Mouse (Mus musculus): Measurements from ENCODE around the gene Rasl11b.

Rasl11b gene

GRCm38 (mm10) chr5:74209640-74210039 is 14.6 kb downstream of the Rasl11b start:
- DNase-seq (ENCODE audit: low read depth), result no peak

- no peak for DNase-seq (ENCODE audit: low read depth)
Measured at GRCm38 (mm10) chr5:74211346-74211745, 16.3 kb downstream of the Rasl11b start.

- DNase-seq (ENCODE audit: low read depth), result no peak
Measured at GRCm38 (mm10) chr5:74214501-74215110, 19.5 kb downstream of the Rasl11b start.

DNA sequence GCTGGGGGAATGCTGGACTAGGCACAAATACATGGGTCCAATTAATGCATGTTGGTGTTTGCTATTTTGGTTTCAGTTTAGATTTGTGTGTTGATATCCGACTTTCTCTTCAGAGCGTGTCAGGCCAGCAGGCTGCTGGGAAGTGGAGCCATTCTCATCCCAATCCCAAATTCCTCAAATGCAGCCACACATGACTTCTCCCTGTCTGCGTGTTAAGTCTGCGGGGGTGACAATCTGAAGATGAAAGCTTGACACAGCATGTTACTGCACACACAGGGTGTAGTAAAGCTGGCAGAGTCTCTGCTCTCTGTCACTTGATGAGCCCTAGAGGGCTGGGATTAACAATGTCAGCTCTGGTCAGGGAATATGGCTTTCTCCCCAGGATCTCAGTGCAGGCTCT is 20.0 kb downstream of the Rasl11b start:
- no peak for DNase-seq (ENCODE audit: low read depth)

DNA sequence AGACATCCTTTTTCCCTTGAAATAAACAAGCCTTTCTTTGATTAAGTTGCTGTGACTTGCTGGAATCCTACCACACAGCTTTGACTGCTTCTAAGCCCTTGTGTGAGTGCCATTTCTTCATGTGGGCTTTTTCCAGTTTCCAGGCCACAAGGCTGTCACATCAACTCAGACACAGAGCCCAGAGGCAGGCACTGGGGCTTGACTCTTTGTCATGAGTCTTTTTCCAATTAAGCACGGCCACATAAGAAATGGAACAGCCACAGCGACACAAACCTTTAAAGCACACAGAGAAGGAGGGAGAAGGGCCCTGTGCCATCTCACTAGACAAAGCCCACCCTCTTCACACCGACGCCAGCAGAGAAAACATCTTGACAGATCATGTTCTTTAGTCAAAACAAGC is 23.4 kb downstream of the Rasl11b start:
- DNase-seq (ENCODE audit: low read depth), result no peak

- no peak for DNase-seq (ENCODE audit: low read depth)
Measured at GRCm38 (mm10) chr5:74222626-74223025, 27.5 kb downstream of the Rasl11b start.

GRCm38 (mm10) chr5:74224480-74224879 is 29.4 kb downstream of the Rasl11b start:
- no peak for DNase-seq (ENCODE audit: low read depth)

DNA sequence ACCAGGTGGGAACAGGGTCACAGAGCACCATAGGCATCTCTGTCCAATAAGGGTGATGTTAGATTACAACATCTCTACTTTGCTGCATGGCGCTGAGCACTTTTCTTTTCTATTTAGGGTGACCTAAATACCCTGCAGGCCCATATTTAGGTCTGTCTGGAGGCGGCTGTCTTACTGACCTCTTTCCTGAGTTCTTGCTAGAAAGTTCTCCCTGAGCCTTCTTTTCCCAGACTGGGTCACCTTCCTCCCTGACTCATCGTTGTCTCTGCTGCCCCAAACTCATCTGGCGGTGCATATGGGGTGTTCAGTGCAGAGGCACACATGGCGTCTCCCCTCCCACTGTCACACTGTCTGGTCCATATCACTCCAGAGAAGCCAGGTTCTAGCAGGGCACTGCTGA is 31.1 kb downstream of the Rasl11b start:
- no peak for DNase-seq (ENCODE audit: low read depth)

- DNase-seq (ENCODE audit: low read depth), result no peak
Measured at GRCm38 (mm10) chr5:74227352-74227751, 32.3 kb downstream of the Rasl11b start.

GRCm38 (mm10) chr5:74228938-74229337 is 33.9 kb downstream of the Rasl11b start:
- DNase-seq (ENCODE audit: low read depth), result no peak

DNA sequence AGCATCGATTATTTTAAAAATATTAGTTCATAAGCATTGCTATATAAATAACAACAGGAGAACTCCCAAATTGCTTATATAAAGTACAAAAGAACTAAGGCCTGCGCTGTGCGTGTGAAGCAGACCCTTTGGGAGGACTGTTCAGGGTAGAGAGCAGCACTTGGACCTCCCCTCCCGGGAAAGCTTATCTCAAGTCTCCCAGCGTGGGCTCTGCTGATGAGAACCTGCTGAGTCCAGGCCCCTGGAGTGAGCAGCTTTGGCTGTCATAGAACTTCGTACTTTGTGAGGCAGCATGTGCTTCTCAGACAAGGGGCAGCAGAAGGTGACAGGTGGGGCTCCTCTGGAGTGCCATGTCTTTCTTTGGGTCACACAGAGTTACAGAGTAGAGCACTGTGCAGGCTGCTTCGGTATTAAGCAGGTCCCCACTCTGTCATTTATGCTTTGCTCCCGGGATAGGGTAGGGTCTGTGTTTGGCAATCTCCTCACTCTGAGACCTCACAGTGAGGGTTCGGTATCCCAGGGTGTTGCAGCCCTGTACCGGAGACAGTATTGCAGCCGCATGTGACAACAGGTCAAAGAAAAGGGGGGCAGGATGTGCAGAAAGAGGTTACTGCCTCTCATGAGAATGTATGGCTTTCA is 34.8 kb downstream of the Rasl11b start:
- no peak for DNase-seq (ENCODE audit: low read depth)

DNA sequence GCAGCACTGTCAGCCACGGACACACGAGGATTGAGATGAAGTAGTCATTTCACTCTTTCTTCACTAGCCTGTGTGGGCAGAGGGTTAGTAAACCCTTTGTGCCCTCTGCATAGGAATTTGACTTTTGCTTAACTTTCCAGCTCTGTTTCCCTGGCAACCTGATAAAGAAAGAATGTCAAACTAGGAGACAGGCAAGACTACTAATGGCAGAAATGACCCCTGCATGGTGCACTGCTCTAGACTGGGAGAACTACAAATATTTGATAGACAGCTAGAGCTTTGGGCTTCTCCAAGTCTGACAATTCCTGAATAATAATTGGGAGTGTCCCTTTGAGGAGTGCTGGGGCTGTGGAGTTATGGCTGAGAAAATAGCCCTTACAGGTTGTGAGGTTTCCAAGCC is 35.4 kb downstream of the Rasl11b start:
- no peak for DNase-seq (ENCODE audit: low read depth)

- DNase-seq (ENCODE audit: low read depth), result peak; percentile 30
Measured at GRCm38 (mm10) chr5:74233808-74234207, 38.7 kb downstream of the Rasl11b start.

- no peak for DNase-seq (ENCODE audit: low read depth)
Measured at GRCm38 (mm10) chr5:74239369-74239768, 44.3 kb downstream of the Rasl11b start.

DNA sequence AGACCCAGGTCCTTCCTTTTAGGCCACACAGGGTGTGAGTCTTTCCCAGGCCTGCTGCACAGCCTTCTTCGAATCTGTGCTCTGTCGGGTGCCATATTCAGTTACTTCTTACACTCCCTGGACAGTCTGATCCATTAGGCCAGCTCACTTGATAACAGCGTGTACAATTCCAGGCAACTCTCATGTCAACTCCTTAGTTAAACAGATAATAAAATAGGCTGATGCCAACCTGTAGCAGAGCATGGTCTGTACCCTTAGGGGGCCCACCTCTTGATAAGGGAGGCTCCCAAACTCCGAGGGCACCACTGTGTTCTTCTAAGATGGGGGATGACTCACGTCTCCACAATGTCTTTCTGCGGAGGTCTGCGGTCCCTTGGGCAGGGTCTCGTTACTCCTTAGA is 45.2 kb downstream of the Rasl11b start:
- DNase-seq (ENCODE audit: low read depth), result no peak

DNA sequence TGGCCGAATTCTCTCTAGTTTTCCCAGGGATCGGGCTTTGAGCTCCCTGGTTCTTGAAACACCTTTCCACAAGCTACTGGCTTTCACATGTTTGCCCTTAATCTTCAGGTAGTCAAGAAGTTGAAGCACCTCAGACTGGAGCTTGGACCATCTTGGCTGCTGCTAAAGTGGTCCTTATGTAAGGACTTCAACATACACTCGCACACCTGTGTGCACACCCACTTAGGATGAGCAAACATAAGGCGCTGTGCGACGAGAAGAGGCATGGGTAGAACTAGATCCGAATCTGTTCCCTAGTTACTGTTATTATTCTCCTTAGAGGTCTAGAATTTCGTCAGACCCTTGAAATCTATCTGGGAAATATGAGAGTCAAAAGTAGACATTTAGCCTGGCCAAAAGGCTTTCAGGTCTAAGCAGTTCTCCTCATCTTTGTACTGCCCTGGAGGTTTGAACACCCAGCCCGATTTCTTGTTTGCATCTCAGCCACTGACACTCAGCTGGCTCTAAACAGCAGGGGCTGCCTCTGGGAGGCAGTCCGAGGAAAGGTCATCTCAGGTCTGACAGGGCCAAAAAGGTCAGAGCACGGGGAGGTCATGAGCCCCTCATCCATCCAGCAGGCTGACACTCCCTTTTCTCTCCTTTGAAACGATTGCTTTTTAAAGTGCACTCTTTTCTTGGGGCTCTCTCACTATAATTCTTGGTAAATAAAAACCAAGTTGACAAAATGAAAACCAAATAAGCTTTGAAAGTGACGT is 46.0 kb downstream of the Rasl11b start:
- no peak for DNase-seq (ENCODE audit: low read depth)

- DNase-seq (ENCODE audit: low read depth), result no peak
Measured at GRCm38 (mm10) chr5:74242654-74243053, 47.6 kb downstream of the Rasl11b start.

- no peak for DNase-seq (ENCODE audit: low read depth)
Measured at GRCm38 (mm10) chr5:74244406-74245019, 49.4 kb downstream of the Rasl11b start.

- DNase-seq (ENCODE audit: low read depth), result no peak
Measured at GRCm38 (mm10) chr5:74245641-74246145, 50.6 kb downstream of the Rasl11b start.

DNA sequence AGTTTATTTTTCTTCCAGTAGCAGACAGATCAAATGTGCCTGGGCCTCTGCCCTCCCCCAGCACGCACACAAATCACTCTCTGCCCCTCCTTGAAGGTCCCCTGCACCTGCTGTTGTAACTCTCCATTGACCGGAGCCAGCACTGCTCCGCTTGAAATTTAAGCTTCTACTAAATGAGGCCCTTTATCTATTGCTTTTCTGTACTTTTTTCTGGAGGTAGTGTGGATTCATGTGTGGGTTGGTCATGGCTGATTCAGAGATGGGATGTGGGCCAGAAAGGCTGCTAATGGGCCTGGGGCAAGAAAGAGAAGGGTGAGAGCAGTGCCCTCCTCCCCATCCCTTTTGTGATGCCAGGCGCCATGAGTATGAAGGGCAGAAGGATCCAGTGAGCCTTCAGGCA is 51.4 kb downstream of the Rasl11b start:
- no peak for DNase-seq (ENCODE audit: low read depth)

GRCm38 (mm10) chr5:74246971-74247370 is 51.9 kb downstream of the Rasl11b start:
- DNase-seq (ENCODE audit: low read depth), result no peak
